21 mouse cellular contexts compared by ENCODE assay signal in genomic region chr10:48405071-48405470, GRCm38 (mm10).
"Had no signal": no experiment of that assay in that cellular context is flagged by ENCODE, and none has a peak within 500 bp of the region (broad histone marks: within the 10 kb centered on the region; RNA-seq: fewer than 3 reads in every experiment).

No protein-coding gene starts in this region.

- H3K27ac ChIP-seq: kidney, postnatal 0 days; limb, embryonic 12.5 days; limb, embryonic 15.5 days; liver, embryonic 14.5 days; macrophage; midbrain, embryonic 10.5 days; neural tube, embryonic 12.5 days; neural tube, embryonic 15.5 days; stomach, postnatal 0 days had no signal

- H3K4me2 ChIP-seq: limb, embryonic 12.5 days; limb, embryonic 15.5 days; liver, embryonic 11.5 days; lung, embryonic 14.5 days; neural tube, embryonic 12.5 days; neural tube, embryonic 15.5 days had no signal

- ATAC-seq: liver, postnatal 0 days; lung, postnatal 0 days had no signal

- H3K9me3 ChIP-seq: limb, embryonic 15.5 days had no signal

- H3K27me3 ChIP-seq: limb, embryonic 12.5 days; limb, embryonic 15.5 days; neural tube, embryonic 12.5 days; neural tube, embryonic 15.5 days had no signal

- H3K36me3 ChIP-seq: limb, embryonic 12.5 days; limb, embryonic 15.5 days; midbrain, embryonic 10.5 days; neural tube, embryonic 12.5 days; neural tube, embryonic 15.5 days had no signal

- H3K4me3 ChIP-seq: limb, embryonic 12.5 days; limb, embryonic 15.5 days; midbrain, embryonic 10.5 days; neural tube, embryonic 12.5 days; neural tube, embryonic 15.5 days had no signal

- H3K9ac ChIP-seq: limb, embryonic 12.5 days; limb, embryonic 15.5 days; liver, embryonic 14.5 days; liver, postnatal 0 days; lung, embryonic 14.5 days; neural tube, embryonic 12.5 days; neural tube, embryonic 15.5 days had no signal

- DNase-seq: left cerebral cortex, postnatal 4 days; liver, postnatal 0 days; lung, embryonic 14.5 days; midbrain, embryonic 14.5 days; right cerebral cortex, adult 18-20 months; right cerebral cortex, postnatal 14 days; right cerebral cortex, postnatal 4 days; thymus, adult 2 months; thymus, postnatal 14 days; thymus, postnatal 4 days had no signal

- H3K4me1 ChIP-seq: limb, embryonic 12.5 days; limb, embryonic 15.5 days; midbrain, embryonic 10.5 days; neural tube, embryonic 12.5 days; neural tube, embryonic 15.5 days had no signal
